Mouse (Mus musculus): ENCODE results near the gene 1700049E17Rik1. TPM values are rescaled to one million over a fixed set of nuclear protein-coding genes. Genes with fewer than 3 reads are reported as not detected.
"Not testable (repeated sequence)": the region's sequence is repeated elsewhere in the genome, so short reads cannot be mapped to it uniquely, and the experiment has no call there.

The 1700049E17Rik1 gene
- total RNA-seq (2021): not detected
- long read RNA-seq, experiment 1: 0 reads
- long read RNA-seq, experiment 2: 0 reads

GRCm38 (mm10) chr14:41924649-41925048 is at the start of gene 1700049E17Rik1:
TSS of gene 1700049E17Rik1 (plus strand) at chr14:41924949.
- DNase-seq: not testable (repeated sequence)

DNA sequence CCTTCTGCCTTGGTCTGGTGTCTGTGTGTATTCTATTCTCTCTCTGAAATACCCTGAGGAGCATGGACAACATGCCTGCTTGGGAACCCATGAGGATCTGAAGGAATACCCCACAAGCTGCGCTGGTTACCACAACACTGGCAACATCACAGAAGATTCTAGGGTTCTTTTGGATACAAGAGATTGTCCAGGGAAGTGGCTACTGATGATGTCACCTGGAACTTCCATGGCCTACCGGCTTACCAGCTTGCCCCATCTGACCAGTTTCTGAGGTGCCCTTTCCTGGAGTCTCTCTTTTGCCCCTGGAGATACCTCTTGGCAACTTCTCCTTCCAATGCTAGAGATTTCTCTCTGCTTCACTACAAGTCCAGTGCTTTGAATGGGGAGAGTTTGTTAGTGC is 17.6 kb upstream of the 1700049E17Rik1 start, which contains the start of gene Gm7980:
Gene Gm7980 (minus strand): TSS at position 101 of the 400 bp plus-strand sequence.
- not testable (repeated sequence) for DNase-seq

GRCm38 (mm10) chr14:41943695-41944094 is 18.9 kb downstream of the 1700049E17Rik1 start, which contains the start of gene 1700024B05Rik:
TSS of gene 1700024B05Rik (plus strand) at chr14:41943995.
- DNase-seq: not testable (repeated sequence)

- DNase-seq: not testable (repeated sequence)
These were observed 39.3 kb downstream of the 1700049E17Rik1 start for GRCm38 (mm10) chr14:41964095-41964494.

- not testable (repeated sequence) for DNase-seq
These were observed 43.1 kb downstream of the 1700049E17Rik1 start, which contains the start of gene Gm6401 for GRCm38 (mm10) chr14:41967827-41968226. TSS of gene Gm6401 (minus strand) at chr14:41967927.

GRCm38 (mm10) chr14:41968596-41968995 is 43.8 kb downstream of the 1700049E17Rik1 start:
- DNase-seq: not testable (repeated sequence)

Other genes with a start within 250 kb of the 1700049E17Rik1 start
- gene Gm8068, start 223.1 kb upstream of the 1700049E17Rik1 start, total RNA-seq (2021): not detected
- gene Gm7929, start 174.3 kb upstream of the 1700049E17Rik1 start, total RNA-seq (2021): not detected
- not detected for gene Gm47189, start 152.5 kb upstream of the 1700049E17Rik1 start, total RNA-seq (2021)
- not detected for gene Gm7980, start 17.7 kb upstream of the 1700049E17Rik1 start, total RNA-seq (2021)
- gene 1700024B05Rik, start 19.0 kb downstream of the 1700049E17Rik1 start, total RNA-seq (2021): not detected
- gene Gm6401, start 43.0 kb downstream of the 1700049E17Rik1 start, total RNA-seq (2021): not detected
- not detected for gene Gm3543, start 58.4 kb downstream of the 1700049E17Rik1 start, total RNA-seq (2021)
- gene Gm7951, start 192.4 kb downstream of the 1700049E17Rik1 start, total RNA-seq (2021): not detected
- not detected for gene Gm17027, start 237.7 kb downstream of the 1700049E17Rik1 start, total RNA-seq (2021)